Mouse (Mus musculus): ENCODE results near the gene Gak.

Gene Gak

GRCm38 (mm10) chr5:108521016-108521415, 108.5 kb downstream of the Gak start:
- ATAC-seq (ENCODE audit: insufficient number of reproducible peaks, low FRiP score, low TSS enrichment): no peak

- ATAC-seq (ENCODE audit: insufficient number of reproducible peaks, low FRiP score, low TSS enrichment): no peak
These were observed 109.4 kb downstream of the Gak start for GRCm38 (mm10) chr5:108520153-108520552.
